Mouse (Mus musculus) C2C12 (cell line): ENCODE data around the gene Dnlz. TPM values are rescaled to one million over a fixed set of nuclear protein-coding genes. Genes with fewer than 3 reads are reported as not detected.

Source experiments
- H3K27me3 ChIP-seq: one replicate; pipeline ENCODE4 v1.6.1; 2011; ENCODE audit not compliant: control insufficient read depth, insufficient read depth, insufficient read length
- H3K36me3 ChIP-seq: one replicate; pipeline ENCODE4 v1.6.1; 2011; ENCODE audit not compliant: control insufficient read depth, insufficient read depth
- H3K4me3 ChIP-seq: one replicate; pipeline ENCODE4 v1.5.1; 2011; ENCODE audit warnings: mild to moderate bottlenecking, control low read depth; ENCODE audit not compliant: poor library complexity, insufficient read depth, severe bottlenecking
- H3K79me2 ChIP-seq: one replicate; pipeline ENCODE4 v1.6.1; 2011; ENCODE audit not compliant: control insufficient read depth, insufficient read depth
- H3K79me3 ChIP-seq: one replicate; pipeline ENCODE4 v1.6.1; 2011; ENCODE audit warnings: low read depth, control low read depth
- H3ac ChIP-seq: one replicate; pipeline ENCODE3; 2011; ENCODE audit warnings: low read depth; ENCODE audit not compliant: control insufficient read depth, insufficient read length
- CEBPB ChIP-seq: IDR thresholded peaks from one replicate; pipeline ENCODE4 v1.6.1; 2011; ENCODE audit warnings: low read depth, mild to moderate bottlenecking, control low read depth, moderate library complexity
- CTCF ChIP-seq: IDR thresholded peaks from one replicate; pipeline ENCODE4 v1.5.1; 2011; ENCODE audit not compliant: control insufficient read depth, insufficient read depth, insufficient read length
- FOSL1 ChIP-seq: IDR thresholded peaks from one replicate; pipeline ENCODE4 v1.8.0; 2011; ENCODE audit warnings: mild to moderate bottlenecking, low read length; ENCODE audit not compliant: poor library complexity, insufficient read depth, severe bottlenecking
- MAX ChIP-seq: IDR thresholded peaks from one replicate; pipeline ENCODE4 v1.6.1; 2011; ENCODE audit warnings: mild to moderate bottlenecking, control low read depth
- MYOD1 ChIP-seq: IDR thresholded peaks from one replicate; pipeline ENCODE4 v1.6.1; 2011; ENCODE audit warnings: low read depth; ENCODE audit not compliant: control insufficient read depth, insufficient read length
- MYOG ChIP-seq: IDR thresholded peaks from one replicate; pipeline ENCODE4 v1.6.1; 2011; ENCODE audit not compliant: control insufficient read depth, insufficient read length; ENCODE audit errors: extremely low read depth
- USF1 ChIP-seq: IDR thresholded peaks from one replicate; pipeline ENCODE4 v1.6.1; 2011; ENCODE audit warnings: low read depth, mild to moderate bottlenecking, control low read depth, moderate library complexity
- polyA plus RNA-seq: library from polyadenylated mRNA; unstranded; fragments of >200 nt; fragmentation: generic; extraction: Trizol; gene quantifications from one replicate; pipeline ENCODE4 v1.2.1, GENCODE M21; 2012; ENCODE audit warnings: missing spikeins

Gene Dnlz
- polyA plus RNA-seq, 1 experiment: 35.6 TPM

- Histone ChIP-seq H3K4me3 (no peak within 1 kb of the TSS), H3K79me3 (no peaks in the 10 kb centered on the region), H3K36me3 (peaks cover 24% of the 10 kb centered on the region), H3K79me2 (no peaks in the 10 kb centered on the region), H3ac (no peak within 1 kb of the TSS), H3K27me3 (no peaks in the 10 kb centered on the region)
- no peak for TF ChIP-seq MYOD1
- no peak for TF ChIP-seq USF1
- TF ChIP-seq MAX: no peak
- TF ChIP-seq CTCF: no peak
- no peak for TF ChIP-seq CEBPB
- TF ChIP-seq FOSL1: no peak
- no peak for TF ChIP-seq MYOG
These were observed 8.9 kb upstream of the Dnlz start, which contains the start of gene Card9 for GRCm38 (mm10) chr2:26360772-26361171. Gene Card9 (minus strand): TSS chr2:26360918.

GRCm38 (mm10) chr2:26359983-26360382 is 8.1 kb upstream of the Dnlz start:
- Histone ChIP-seq H3K36me3 (peaks cover 16% of the 10 kb centered on the region), H3K27me3 (no peaks in the 10 kb centered on the region), H3K79me2 (no peaks in the 10 kb centered on the region), H3K4me3 (no peak overlapping the region), H3ac (no peak overlapping the region), H3K79me3 (no peaks in the 10 kb centered on the region)
- TF ChIP-seq CEBPB (no peak), MAX (no peak), USF1 (no peak), MYOD1 (no peak), FOSL1 (no peak), CTCF (no peak), MYOG (no peak)

- H3K27me3 ChIP-seq: no peaks in the 10 kb centered on the region
- no peaks in the 10 kb centered on the region for H3K79me2 ChIP-seq
- H3K4me3 ChIP-seq: no peak overlapping the region
- peaks cover 4% of the 10 kb centered on the region for H3K36me3 ChIP-seq
- no peaks in the 10 kb centered on the region for H3K79me3 ChIP-seq
- H3ac ChIP-seq: no peak overlapping the region
- TF ChIP-seq CTCF (no peak), MYOG (no peak), FOSL1 (no peak), USF1 (no peak), MAX (no peak), MYOD1 (no peak), CEBPB (no peak)
These were observed 6.9 kb upstream of the Dnlz start for GRCm38 (mm10) chr2:26358667-26359320.

- TF ChIP-seq FOSL1: no peak
- Histone ChIP-seq H3K79me3 (no peaks in the 10 kb centered on the region), H3K79me2 (no peaks in the 10 kb centered on the region)
These were observed 5.6 kb upstream of the Dnlz start for GRCm38 (mm10) chr2:26357484-26357883.

GRCm38 (mm10) chr2:26356678-26357077 is 4.8 kb upstream of the Dnlz start:
- Histone ChIP-seq H3K79me3 (no peaks in the 10 kb centered on the region), H3K79me2 (no peaks in the 10 kb centered on the region), H3K27me3 (no peaks in the 10 kb centered on the region), H3ac (no peak overlapping the region), H3K4me3 (no peak overlapping the region), H3K36me3 (no peaks in the 10 kb centered on the region)
- TF ChIP-seq USF1 (no peak), MAX (no peak), MYOG (no peak), FOSL1 (no peak), CEBPB (no peak), MYOD1 (no peak), CTCF (no peak)

More at GRCm38 (mm10) chr2:26357484-26357883, 5.6 kb upstream of the Dnlz start:
- Histone ChIP-seq H3K4me3 (no peak overlapping the region), H3ac (no peak overlapping the region), H3K36me3 (no peaks in the 10 kb centered on the region), H3K27me3 (no peaks in the 10 kb centered on the region)

GRCm38 (mm10) chr2:26356231-26356630 is 4.3 kb upstream of the Dnlz start:
- no peaks in the 10 kb centered on the region for H3K36me3 ChIP-seq
- no peak overlapping the region for H3K4me3 ChIP-seq
- H3K27me3 ChIP-seq: no peaks in the 10 kb centered on the region
- H3K79me2 ChIP-seq: peaks cover 3% of the 10 kb centered on the region
- H3ac ChIP-seq: no peak overlapping the region
- no peaks in the 10 kb centered on the region for H3K79me3 ChIP-seq
- TF ChIP-seq MYOG (no peak), USF1 (no peak), CTCF (no peak), FOSL1 (no peak), CEBPB (no peak), MYOD1 (no peak), MAX (no peak)
